Mouse (Mus musculus) monocyte, adult 5-6 weeks (primary cell): ENCODE measurements around the gene Nelfb. TPM values are rescaled to one million over a fixed set of nuclear protein-coding genes. Genes with fewer than 3 reads are reported as not detected.

ENCODE experiments used
- ATAC-seq: fragments of 153-309, 156-312 bp; replicated peaks from 2 replicates; pipeline ENCODE4 v1.8.0; 2017; ENCODE audit warnings: mild to moderate bottlenecking; ENCODE audit not compliant: low TSS enrichment, insufficient number of reproducible peaks, severe bottlenecking, poor library complexity, low FRiP score
- total RNA-seq: library from RNA; stranded (forward); fragments of 200-1000, 200-491, 200-594 nt; gene quantifications from 3 replicates; pipeline ENCODE4 v1.2.3, GENCODE M21; 2017

Nelfb gene
- total RNA-seq, 1 experiment from 2014 or later: 113 TPM

DNA sequence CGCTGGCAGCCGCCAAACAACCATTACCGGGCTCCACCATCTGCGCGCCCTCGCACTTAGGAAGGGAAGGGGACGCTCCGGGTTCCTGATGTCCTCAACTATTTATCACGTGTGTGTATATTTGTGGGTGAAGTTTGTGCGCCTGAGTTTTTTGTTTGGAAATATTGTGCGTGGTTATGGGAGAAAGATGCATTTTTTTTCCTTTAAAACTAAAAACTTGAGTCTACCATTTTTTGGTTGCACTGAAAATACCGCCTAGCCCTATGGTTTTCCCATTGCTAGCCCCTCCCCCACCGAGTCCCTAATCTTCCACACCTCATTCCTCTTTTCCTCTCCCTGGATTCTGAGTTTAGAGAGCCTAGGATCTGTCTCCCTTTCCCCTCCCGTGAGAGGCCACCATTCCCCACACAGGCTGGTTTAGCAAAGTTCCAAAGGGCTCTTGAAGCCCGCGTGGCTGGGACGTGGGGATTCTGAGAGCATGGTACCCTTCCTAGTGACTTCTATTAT lies 29.3 kb downstream of the Nelfb start:
- no peak for ATAC-seq

DNA sequence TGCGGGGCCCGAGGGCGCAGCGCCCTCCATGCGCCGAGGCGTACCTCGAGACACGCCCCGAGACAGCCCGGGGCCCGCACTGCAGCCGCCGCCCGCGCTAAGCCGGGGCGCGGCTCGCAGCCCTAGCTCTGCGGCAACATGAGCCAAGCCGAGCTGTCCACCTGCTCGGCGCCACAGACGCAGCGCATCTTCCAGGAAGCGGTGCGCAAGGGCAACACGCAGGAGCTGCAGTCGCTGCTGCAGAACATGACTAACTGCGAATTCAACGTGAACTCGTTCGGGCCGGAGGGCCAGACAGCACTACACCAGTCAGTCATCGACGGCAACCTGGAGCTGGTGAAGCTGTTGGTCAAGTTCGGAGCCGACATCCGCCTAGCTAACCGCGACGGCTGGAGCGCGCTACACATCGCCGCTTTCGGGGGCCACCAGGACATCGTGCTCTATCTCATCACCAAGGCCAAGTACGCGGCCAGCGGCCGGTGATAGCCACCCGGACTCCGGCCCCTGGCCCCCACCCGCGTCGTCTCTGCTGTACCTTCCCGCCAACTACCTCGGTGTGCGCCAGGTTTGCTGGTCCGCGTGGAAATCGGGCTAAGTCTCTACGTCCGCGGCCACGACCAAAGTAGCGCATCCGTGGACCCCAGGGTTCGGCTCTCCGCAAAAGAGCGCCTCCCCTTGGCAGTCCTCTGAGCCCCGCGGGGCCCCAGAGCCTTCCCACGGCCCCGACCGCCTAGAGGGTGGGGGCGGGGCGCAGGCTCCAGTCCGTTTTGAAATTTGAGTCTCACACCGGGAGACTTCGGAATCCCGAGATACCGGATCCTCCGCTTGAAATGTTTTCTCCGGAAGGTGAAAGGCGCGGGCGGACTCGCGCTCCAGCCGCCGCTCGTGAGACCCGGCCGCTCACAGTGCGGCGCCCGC lies 30.1 kb downstream of the Nelfb start:
- no peak; the same call in 1 of the 2 replicates for ATAC-seq

DNA sequence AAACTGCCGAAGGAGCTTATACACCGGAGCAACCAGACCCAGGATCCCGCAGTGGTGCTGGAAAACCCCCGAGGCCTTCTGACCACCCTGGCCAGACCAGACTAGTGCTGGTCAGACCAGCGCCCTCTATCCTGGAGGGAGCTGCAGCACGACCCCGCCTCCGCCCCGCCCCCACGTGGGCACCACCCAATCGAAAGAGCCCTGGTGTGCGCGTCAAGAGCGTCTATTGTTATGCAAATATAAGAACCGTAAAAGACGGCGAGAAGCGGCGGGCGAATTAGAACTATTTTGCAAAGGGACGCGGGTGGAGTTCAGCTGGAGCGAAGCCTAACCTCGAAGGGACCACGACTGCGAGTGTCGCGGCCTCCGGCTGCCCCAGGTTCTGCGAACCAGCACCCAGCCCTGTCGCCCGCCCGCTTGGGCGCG lies 30.8 kb downstream of the Nelfb start, which contains the start of gene Nrarp:
Nrarp (plus strand) TSS at position 281 of the 426 bp plus-strand sequence.
- peak; percentile 86 for ATAC-seq

DNA sequence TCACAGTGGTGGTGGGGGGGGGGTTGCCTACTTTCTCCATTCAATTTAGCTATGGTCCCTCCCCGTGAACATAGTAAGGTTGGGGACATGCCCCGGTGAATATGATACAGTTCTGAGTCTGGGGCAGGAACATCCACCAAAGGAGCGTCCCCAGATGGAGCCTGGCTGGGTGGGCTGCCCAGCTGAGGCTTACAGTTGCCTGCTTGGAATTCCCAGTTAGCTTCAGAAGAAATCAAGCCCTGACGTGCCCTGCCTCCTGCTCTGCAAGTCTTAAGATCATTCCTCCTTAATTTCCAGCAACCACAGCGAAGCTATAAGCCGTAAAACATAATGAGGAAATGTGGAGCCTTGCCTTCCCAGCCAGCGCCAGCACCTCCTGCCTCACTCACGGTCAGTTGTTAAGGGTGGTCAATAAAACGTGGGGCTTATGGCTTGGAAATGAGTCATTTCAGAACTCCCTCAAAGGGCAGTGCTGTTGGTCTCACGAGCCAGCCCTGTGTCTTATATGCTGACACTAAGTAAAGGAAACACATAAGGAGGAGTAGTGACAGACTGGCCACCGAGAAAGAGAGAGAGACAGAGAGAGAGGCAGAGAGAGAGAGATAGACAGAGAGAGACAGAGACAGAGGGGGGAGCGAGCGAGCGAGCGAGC lies 31.6 kb downstream of the Nelfb start:
- ATAC-seq: no peak

DNA sequence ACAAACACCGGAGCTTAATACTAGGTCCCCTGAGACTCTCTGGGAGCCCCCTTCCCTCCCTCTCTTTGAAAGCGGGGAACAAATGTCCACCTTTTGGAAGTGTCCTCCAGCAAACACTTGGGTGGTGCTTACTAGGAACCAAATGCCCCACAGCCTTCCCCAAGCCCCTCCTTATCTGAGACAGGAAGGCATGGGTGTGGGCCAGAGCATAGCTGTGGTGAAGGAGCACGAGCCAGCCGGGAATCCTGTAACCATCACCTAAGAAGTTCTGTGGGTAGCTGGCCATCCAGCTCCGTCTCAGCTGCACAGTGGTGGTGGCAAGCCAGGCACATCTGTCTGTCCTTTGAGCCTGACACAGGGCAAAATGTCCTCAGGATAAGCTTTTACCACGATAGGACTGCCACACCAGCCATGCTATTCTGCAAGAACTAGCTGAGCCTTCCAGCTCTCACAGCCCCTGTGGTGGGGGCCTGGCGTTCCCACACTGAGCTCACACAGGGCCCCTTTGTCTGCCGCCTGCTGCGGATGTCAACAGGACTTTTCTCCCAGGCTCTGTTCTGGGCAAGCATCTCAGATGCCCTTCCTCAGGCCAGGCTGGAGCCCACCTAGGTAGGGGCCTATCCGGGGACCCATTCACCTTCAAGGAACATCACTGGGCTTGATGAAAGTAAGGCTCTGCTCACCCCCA lies 32.9 kb downstream of the Nelfb start:
- no peak for ATAC-seq

DNA sequence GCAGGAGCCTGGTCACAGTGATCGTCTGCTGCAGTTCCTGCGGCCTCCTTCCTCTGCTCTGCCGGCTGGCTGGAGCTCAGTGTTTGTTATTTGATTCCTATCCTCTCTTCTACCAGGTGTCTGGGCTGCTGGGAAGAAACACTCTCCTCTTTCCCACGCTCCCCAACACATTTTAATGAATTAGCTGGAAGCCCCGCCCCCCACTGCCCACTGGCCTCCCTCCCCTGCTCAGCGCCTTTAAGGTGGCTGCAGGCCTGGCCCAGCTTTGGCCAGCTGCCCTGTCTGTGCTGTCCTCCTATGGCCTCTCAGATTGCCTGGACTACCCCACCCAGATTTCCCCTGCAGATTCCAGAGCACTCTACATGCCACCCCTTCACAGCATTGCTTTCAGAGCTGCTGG lies 33.6 kb downstream of the Nelfb start:
- ATAC-seq: no peak

DNA sequence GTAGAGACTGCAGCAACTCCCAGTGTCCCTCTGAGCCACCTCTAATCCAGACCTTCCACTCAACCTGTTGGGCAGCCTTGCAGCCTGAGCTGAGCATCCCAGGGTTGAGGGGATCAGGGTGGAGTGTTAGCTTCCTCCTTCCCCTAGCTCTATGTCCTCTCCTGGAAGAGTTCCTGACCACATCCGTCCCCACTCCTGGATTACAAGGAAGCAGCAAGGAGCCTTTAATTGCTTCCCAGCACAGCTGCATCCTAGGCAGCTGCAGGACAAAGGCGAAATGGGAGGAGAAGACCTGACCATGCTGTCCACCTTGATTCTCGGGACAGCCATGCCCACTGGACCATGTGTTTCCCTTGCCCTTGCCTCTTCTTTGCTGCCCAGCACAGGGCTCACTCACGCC lies 34.2 kb downstream of the Nelfb start:
- no peak for ATAC-seq

DNA sequence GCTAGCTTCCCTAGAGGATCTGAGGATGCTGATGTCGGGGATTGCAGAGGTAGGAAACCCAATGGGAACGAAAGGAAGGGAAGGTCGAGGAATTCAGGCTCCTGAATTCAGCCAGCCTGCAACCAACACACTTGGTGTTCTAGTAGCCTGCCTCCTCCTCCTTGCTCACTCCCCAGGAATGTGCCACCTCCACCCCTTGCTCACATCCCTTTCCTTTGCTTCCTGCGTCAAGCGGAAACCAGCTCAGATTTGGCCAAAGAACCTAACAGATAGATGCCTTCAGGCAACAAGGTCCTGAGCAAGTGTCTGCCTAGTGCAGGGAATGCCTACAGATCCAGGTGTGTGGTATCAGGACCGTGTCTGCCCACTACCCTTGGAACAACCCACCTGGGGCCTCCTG lies 34.7 kb downstream of the Nelfb start:
- ATAC-seq: no peak

DNA sequence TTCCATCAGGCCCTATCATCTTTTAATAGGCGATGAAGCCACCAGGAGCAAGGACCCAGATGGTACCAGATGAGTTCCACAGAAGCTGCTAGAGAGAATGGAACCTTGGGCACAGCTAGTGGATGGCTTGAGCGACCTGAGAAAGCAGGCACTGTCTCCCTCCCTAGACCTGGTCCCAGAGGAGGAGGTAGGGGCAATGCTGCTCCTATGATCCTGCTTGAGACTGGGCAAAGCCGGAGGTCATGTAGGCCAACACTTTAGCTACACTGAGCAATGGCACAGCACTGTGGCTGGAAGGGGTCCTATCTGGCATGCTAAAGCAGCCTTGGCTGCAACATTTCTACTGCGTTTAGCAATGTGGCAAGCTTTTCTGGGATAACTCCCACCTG lies 35.6 kb downstream of the Nelfb start:
- no peak for ATAC-seq

DNA sequence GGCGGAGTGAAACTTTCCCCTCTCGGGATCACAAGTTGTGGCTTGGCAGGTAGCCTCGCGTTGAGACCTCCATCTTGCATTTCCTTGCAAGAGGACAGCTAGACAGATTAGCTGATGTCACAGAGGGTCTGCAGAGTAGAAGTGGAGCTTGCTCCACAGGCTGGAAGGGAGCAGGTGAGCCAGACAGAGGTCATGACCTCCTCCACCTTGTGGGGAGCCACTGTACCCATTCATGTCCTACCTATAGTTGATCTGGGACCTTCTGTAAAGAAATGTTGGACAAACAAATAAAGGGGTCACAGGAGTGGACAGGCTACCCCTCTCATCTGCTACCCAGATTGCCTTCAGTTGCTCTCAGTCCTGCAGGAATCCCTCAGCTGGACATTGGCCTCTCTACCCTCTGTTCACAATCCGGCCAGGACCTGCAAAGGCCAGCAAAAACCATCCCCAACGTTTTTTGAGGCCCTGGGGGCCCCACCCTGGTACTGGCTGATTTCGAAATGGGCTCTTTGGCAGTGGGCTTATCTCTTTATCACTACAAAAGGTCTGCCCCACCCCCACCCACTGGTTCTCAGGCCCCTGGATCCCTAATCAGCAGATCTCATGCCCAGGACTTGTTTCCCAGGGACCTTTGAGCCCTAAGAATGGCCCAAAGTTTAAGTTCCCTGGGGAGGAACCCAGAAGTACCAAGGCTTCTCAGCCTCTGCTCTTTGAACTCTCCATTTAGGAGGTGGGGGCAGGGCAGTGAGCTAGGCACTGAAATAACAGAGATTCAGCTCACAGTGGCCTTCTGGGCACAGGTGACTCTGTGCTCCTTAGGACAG lies 36.2 kb downstream of the Nelfb start:
- ATAC-seq: no peak

DNA sequence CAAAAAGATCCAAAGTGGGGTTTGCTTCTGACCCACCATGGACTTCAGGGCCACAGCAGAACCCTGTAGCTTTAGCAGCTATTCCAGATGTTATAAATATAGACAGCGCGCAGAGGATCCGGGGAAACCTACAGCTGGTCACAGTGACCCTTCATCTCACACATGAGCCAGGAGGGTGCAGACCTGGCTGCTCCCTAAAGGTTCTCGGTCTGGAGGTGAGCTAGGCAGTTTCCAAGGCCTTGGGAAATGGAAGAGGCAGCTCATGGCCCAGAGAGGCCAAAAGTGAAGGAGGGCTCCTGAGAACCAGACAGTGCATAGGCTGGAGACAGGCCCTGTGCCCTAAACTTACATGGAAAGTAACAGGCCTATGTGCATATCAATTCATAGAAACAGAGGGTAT lies 37.5 kb downstream of the Nelfb start:
- ATAC-seq: no peak

DNA sequence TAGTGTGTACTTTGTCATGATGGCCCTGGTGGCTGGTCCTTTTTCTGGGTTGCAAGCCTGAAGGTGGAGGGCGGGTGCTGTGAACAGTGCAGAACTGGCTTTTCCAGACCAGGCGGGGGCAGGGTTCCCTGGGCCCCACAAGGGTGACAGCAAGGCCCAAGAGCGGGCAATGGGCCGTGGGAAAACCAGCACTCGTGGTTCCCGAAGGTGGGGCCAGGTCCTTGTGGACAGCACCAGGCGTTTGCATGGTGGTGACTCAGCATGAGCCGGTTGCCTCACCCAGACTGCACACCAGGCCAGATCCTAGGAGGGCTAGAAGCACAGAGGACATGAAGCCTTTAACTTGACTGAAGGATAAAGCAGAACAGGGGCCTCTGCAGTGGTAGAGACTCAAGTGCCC lies 38.7 kb downstream of the Nelfb start:
- peak; percentile 19; the same call in 1 of the 2 replicates for ATAC-seq

DNA sequence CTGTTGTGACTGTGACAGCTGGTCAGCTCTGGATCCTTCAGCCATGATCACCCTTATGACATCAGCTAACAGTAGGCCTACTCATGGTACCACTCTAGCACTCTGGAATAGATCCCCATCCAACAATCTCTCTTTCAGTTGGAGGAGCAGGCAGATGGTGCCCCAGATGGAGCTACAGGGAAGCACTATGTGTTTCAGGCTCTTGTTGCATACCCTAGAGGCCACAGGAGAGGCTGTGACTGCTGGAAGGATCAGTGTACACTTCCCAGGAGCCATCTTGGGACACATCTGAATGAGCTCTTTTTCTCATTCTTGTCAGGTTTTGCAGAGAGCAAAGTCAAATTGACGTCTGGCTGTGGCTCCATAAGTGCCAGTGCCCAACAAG lies 39.5 kb downstream of the Nelfb start:
- ATAC-seq: no peak

DNA sequence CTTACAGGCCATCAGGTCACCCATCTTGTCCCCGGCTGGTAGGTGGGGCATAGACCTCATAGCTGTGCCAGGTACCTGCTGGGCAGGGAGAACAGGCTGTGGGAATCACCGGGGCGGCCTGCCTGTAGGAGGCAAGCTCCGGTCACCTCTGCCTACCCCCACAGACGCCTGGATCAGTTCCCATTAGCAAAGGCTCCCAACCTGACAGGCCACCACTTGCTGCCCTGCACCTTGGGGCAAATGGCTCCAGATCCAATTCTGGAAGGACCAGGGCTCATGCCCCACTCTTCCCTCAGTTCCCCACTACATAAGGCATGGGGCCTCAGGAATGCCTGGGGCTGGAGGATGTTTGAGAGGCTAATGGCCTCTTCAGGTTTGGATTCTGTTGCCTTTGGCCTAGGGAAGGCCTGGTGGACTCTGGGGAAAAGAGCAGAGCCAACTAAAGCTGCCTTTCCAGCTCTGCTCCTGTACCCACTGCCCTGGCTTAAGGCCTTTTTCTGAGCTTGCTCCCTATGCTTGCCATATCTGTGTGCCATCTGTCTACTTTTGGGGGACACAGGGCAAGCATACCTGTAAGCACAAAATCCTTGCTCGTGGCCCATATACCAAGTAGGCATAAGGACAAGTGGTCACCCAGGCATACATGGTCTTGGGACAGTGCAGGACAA lies 40.1 kb downstream of the Nelfb start:
- ATAC-seq: no peak

DNA sequence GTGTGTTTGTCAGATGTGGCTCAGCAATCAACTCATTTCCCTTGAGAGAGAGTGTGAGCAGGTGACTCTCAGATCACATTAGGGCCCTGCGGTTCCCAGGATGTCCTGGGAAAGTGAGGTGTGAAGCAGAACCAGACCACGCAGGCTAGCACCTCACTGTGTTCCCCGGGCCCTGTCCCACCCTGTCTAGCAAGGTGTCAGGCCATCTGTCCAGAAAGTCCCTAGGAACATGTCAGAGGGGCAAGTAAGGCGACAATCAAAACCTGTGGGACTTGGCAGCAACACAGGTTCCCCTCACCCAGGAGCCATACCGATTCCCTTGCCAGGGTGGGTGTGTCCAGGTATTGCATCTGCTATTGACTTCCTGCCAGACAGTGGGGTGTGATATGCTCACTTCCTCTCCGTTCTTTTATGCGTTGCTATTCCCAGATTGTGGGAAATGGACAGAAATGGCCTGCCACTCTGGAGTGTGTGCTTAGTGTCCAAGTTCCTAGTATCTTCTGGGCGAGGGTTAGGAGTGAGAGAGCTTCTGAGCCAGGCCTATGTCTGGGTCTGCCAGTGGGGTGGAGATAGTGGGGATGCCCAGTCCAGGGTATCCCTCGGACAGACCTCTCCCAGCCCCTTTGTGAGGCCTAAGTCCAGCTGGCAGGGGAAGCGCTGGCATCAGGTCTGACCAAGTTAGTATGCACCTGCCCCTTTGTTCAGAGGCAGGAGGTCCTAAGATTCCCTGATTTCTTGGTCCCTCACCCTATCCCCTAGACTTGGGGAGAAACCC lies 40.8 kb downstream of the Nelfb start:
- no peak for ATAC-seq

DNA sequence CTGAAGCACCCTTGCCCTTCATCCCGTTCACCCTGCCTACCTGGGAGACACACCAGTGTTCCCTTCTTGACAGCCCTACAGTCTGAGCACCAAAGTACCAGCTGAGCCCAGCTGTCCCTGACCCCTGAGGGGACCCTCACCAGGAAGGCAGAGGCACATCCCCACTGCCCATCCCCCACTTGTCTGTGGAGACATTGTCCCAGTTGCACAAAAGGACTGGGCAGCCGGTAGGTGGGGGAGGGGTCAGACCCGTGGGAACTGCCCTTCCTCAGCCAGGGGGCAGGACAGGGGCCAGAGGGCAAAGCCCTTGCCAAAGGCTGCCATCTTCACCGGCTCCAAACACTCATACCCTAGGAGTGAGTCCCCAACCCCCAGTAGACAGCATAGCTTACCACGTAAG lies 41.5 kb downstream of the Nelfb start:
- no peak for ATAC-seq

DNA sequence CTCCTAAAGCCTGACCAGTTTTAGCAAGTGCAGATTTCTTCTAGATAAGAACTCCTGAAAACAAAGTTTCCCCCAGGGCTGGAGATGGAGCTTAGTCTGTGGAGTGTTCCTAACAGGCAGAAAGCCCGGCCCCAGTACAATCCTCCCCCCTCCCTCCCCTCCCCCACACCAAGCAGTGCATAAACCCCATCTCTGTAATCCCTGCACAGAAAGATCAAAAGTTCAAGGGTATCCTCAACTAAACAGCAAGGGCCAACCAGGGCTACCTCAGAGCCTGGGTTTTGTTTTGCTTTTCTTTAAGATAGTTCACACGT lies 42.7 kb downstream of the Nelfb start:
- ATAC-seq: no peak
